Mouse (Mus musculus): Measurements from ENCODE around the gene Junb.

The Junb gene

GRCm38 (mm10) chr8:84978248-84978940 is at the start of gene Junb:
Gene Junb (minus strand): TSS chr8:84978718.
- in situ Hi-C loops (cut with MseI, MboI) = no loop called here

- in situ Hi-C loops (cut with MseI, MboI) = no loop called here
These were observed 49.4 kb upstream of the Junb start for GRCm38 (mm10) chr8:85027922-85028321.

GRCm38 (mm10) chr8:85027516-85027855 is 49.0 kb upstream of the Junb start:
- in situ Hi-C loops (cut with MseI, MboI) = no loop called here

GRCm38 (mm10) chr8:85026670-85027515 is 48.4 kb upstream of the Junb start, which contains the start of gene Trir:
Gene Trir (plus strand): TSS chr8:85026823.
- in situ Hi-C loops (cut with MseI, MboI) = no loop called here

- in situ Hi-C loops (cut with MseI, MboI) = no loop called here
These were observed 46.8 kb upstream of the Junb start, which contains the start of gene Asna1 for GRCm38 (mm10) chr8:85025098-85025932. Gene Asna1 (minus strand): TSS chr8:85025281.

GRCm38 (mm10) chr8:85023846-85024245 is 45.3 kb upstream of the Junb start:
- in situ Hi-C loops (cut with MseI, MboI) = no loop called here

GRCm38 (mm10) chr8:85021514-85022055 is 43.1 kb upstream of the Junb start:
- in situ Hi-C loops (cut with MseI, MboI) = no loop called here

GRCm38 (mm10) chr8:85017209-85017608 is 38.7 kb upstream of the Junb start:
- in situ Hi-C loops (cut with MseI, MboI) = no loop called here

GRCm38 (mm10) chr8:85016724-85017123 is 38.2 kb upstream of the Junb start:
- in situ Hi-C loops (cut with MseI, MboI) = no loop called here

- in situ Hi-C loops (cut with MseI, MboI) = no loop called here
These were observed 35.9 kb upstream of the Junb start, which contains the start of gene Best2 for GRCm38 (mm10) chr8:85014431-85014830. Gene Best2 (minus strand): TSS chr8:85014531.

- in situ Hi-C loops (cut with MseI, MboI) = no loop called here
These were observed 34.8 kb upstream of the Junb start for GRCm38 (mm10) chr8:85013230-85013840.

GRCm38 (mm10) chr8:85011242-85011641 is 32.7 kb upstream of the Junb start:
- in situ Hi-C loops (cut with MseI, MboI) = no loop called here

- in situ Hi-C loops (cut with MseI, MboI) = no loop called here
These were observed 29.2 kb upstream of the Junb start for GRCm38 (mm10) chr8:85007686-85008085.

GRCm38 (mm10) chr8:84997649-84998295 is 19.3 kb upstream of the Junb start:
- in situ Hi-C loops (cut with MseI, MboI) = no loop called here

- in situ Hi-C loops (cut with MseI, MboI) = no loop called here
These were observed 18.5 kb upstream of the Junb start for GRCm38 (mm10) chr8:84996978-84997377.

GRCm38 (mm10) chr8:84995680-84996079 is 17.2 kb upstream of the Junb start:
- in situ Hi-C loops (cut with MseI, MboI) = no loop called here

- in situ Hi-C loops (cut with MseI, MboI) = no loop called here
These were observed 15.9 kb upstream of the Junb start for GRCm38 (mm10) chr8:84994375-84994774.

GRCm38 (mm10) chr8:84990836-84991235 is 12.3 kb upstream of the Junb start:
- in situ Hi-C loops (cut with MseI, MboI) = no loop called here

- in situ Hi-C loops (cut with MseI, MboI) = no loop called here
These were observed 11.8 kb upstream of the Junb start, which contains the start of gene Hook2 for GRCm38 (mm10) chr8:84990349-84990748. Gene Hook2 (plus strand): TSS chr8:84990603.

GRCm38 (mm10) chr8:84989810-84990209 is 11.3 kb upstream of the Junb start:
- in situ Hi-C loops (cut with MseI, MboI) = no loop called here

- in situ Hi-C loops (cut with MseI, MboI) = no loop called here
These were observed 10.8 kb upstream of the Junb start for GRCm38 (mm10) chr8:84989311-84989731.
